Mouse (Mus musculus): ENCODE results near the gene Lcor. TPM values are rescaled to one million over a fixed set of nuclear protein-coding genes. Genes with fewer than 3 reads are reported as not detected.

The Lcor gene
- total RNA-seq (2022): 10 to 100 TPM; 13.9 to 26.2 (median 19.9) TPM

- DNase-seq: peak; percentile 75
Measured at GRCm38 (mm10) chr19:41482190-41482908, at the start of gene Lcor. TSS of gene Lcor (plus strand) at chr19:41482637.

- no peak for DNase-seq
Measured at GRCm38 (mm10) chr19:41435366-41435765, 47.1 kb upstream of the Lcor start.

GRCm38 (mm10) chr19:41436461-41436860 is 46.0 kb upstream of the Lcor start:
- DNase-seq: no peak

- DNase-seq: no peak
Measured at GRCm38 (mm10) chr19:41438953-41439352, 43.5 kb upstream of the Lcor start.

GRCm38 (mm10) chr19:41441446-41441845 is 41.0 kb upstream of the Lcor start:
- DNase-seq: no peak

- DNase-seq: no peak
Measured at GRCm38 (mm10) chr19:41441911-41442607, 40.4 kb upstream of the Lcor start.

GRCm38 (mm10) chr19:41442608-41442969 is 39.8 kb upstream of the Lcor start:
- DNase-seq: peak; percentile 34

GRCm38 (mm10) chr19:41444491-41444890 is 37.9 kb upstream of the Lcor start:
- no peak for DNase-seq

GRCm38 (mm10) chr19:41445013-41445610 is 37.3 kb upstream of the Lcor start:
- no peak for DNase-seq

GRCm38 (mm10) chr19:41445723-41446122 is 36.7 kb upstream of the Lcor start:
- DNase-seq: no peak

GRCm38 (mm10) chr19:41447166-41447565 is 35.3 kb upstream of the Lcor start:
- DNase-seq: no peak

- no peak for DNase-seq
Measured at GRCm38 (mm10) chr19:41447760-41448159, 34.7 kb upstream of the Lcor start.

GRCm38 (mm10) chr19:41449415-41450075 is 32.9 kb upstream of the Lcor start:
- DNase-seq: no peak

GRCm38 (mm10) chr19:41452166-41452565 is 30.3 kb upstream of the Lcor start:
- DNase-seq: no peak

- DNase-seq: no peak
Measured at GRCm38 (mm10) chr19:41454601-41455000, 27.8 kb upstream of the Lcor start.

- DNase-seq: peak; percentile 87
Measured at GRCm38 (mm10) chr19:41455091-41455626, 27.3 kb upstream of the Lcor start.

GRCm38 (mm10) chr19:41457181-41457580 is 25.3 kb upstream of the Lcor start:
- DNase-seq: no peak

GRCm38 (mm10) chr19:41462166-41462735 is 20.2 kb upstream of the Lcor start:
- DNase-seq: no peak

- no peak for DNase-seq
Measured at GRCm38 (mm10) chr19:41463841-41464240, 18.6 kb upstream of the Lcor start.

GRCm38 (mm10) chr19:41466475-41466874 is 16.0 kb upstream of the Lcor start:
- DNase-seq: no peak

- no peak for DNase-seq
Measured at GRCm38 (mm10) chr19:41473566-41474135, 8.8 kb upstream of the Lcor start.

- DNase-seq: no peak
Measured at GRCm38 (mm10) chr19:41474943-41475342, 7.5 kb upstream of the Lcor start.
